Mouse (Mus musculus) brain, adult 10 weeks (tissue): ENCODE measurements around the gene Skint3. TPM values are rescaled to one million over a fixed set of nuclear protein-coding genes. Genes with fewer than 3 reads are reported as not detected.

Experiments used
- polyA plus RNA-seq: library from polyadenylated mRNA; stranded (reverse); fragments of 350-450 nt; fragmentation: Illumina TruSeq; extraction: RNeasy Lipid Tissue Mini Kit (QIAGEN cat#74804); gene quantifications from one replicate; pipeline ENCODE4 v1.2.3, GENCODE M21; 2015; ENCODE audit warnings: low read depth, low replicate concordance

The Skint3 gene
- polyA plus RNA-seq = not detected

GRCm38 (mm10) chr4:112231945-112232344, at the start of gene Skint3:
Gene Skint3 (plus strand): TSS chr4:112232245.

Other genes with a start within 250 kb of the Skint3 start
- gene Skint1, start 226.0 kb upstream of the Skint3 start, polyA plus RNA-seq = not detected
- not detected for gene Skint4, start 160.2 kb upstream of the Skint3 start, polyA plus RNA-seq
- gene Skint9, start 201.7 kb downstream of the Skint3 start, polyA plus RNA-seq = not detected